In genomic region chr16:8494268-8494667, GRCm38 (mm10) we compare ENCODE assay signal across 8 mouse cellular contexts. TPM values are rescaled to one million over a fixed set of nuclear protein-coding genes. Genes with fewer than 3 reads are reported as not detected.
A peak's percentile ranks its signal among the peaks of the same experiment; 100 is the strongest.
DNase-seq lines count a peak whose midpoint lies in the region; ATAC-seq and TF ChIP-seq lines count a peak whose summit lies in the region.

No protein-coding gene starts in this region.

- 19% methylated on average over 4 of the region's 4 CpGs for WGBS in heart, embryonic 10.5 days
- 24% methylated on average over 4 of the region's 4 CpGs for WGBS in kidney, embryonic 15.5 days
- 17% methylated on average over 4 of the region's 4 CpGs for WGBS in liver, embryonic 13.5 days (ENCODE audit: insufficient replicate concordance)
- 13% methylated on average over 4 of the region's 4 CpGs for WGBS in neural tube, embryonic 15.5 days

- H3K4me3 ChIP-seq in E14TG2a.4 (replicated peaks; ENCODE audit: low read length) = no peak overlapping the region
- no peak overlapping the region for H3K4me3 ChIP-seq in heart, embryonic 10.5 days
- H3K4me3 ChIP-seq in kidney, embryonic 15.5 days (replicated peaks) = no peak overlapping the region
- H3K4me3 ChIP-seq in liver, embryonic 13.5 days (replicated peaks) = no peak overlapping the region
- no peak overlapping the region for H3K4me3 ChIP-seq in neural tube, embryonic 15.5 days (replicated peaks)

- peak overlapping the region; percentile 57; the same call in 1 of the 2 replicates for H3K27ac ChIP-seq in heart, embryonic 10.5 days
- H3K27ac ChIP-seq in kidney, embryonic 15.5 days = no peak overlapping the region
- H3K27ac ChIP-seq in liver, embryonic 13.5 days = no peak overlapping the region
- no peak overlapping the region for H3K27ac ChIP-seq in neural tube, embryonic 15.5 days (replicated peaks)

- H3K4me2 ChIP-seq in kidney, embryonic 15.5 days = no peak overlapping the region
- H3K4me2 ChIP-seq in liver, embryonic 13.5 days = no peak overlapping the region
- no peak overlapping the region for H3K4me2 ChIP-seq in neural tube, embryonic 15.5 days

- peaks cover 12% of the 10 kb centered on the region for H3K9me3 ChIP-seq in E14TG2a.4 (ENCODE audit: low read length)
- no peaks in the 10 kb centered on the region for H3K9me3 ChIP-seq in heart, embryonic 10.5 days
- H3K9me3 ChIP-seq in kidney, embryonic 15.5 days (replicated peaks) = no peaks in the 10 kb centered on the region
- no peaks in the 10 kb centered on the region for H3K9me3 ChIP-seq in liver, embryonic 13.5 days (replicated peaks)
- no peaks in the 10 kb centered on the region for H3K9me3 ChIP-seq in neural tube, embryonic 15.5 days (replicated peaks)

- ATAC-seq in kidney, embryonic 15.5 days (replicated peaks; ENCODE audit: low FRiP score) = 0 out of 2 replicates have a peak, but pooled peaks have one; percentile 34
- ATAC-seq in liver, embryonic 13.5 days (ENCODE audit: low read depth) = no peak
- ATAC-seq in neural tube, embryonic 15.5 days (ENCODE audit: low FRiP score) = 0 out of 2 replicates have a peak, but pooled peaks have one; percentile 40

- peak; percentile 76 for TF ChIP-seq CTCF in E14TG2a.4 (conservative IDR thresholded peaks at IDR 0.05; ENCODE audit: low read length)

- H3K9ac ChIP-seq in kidney, embryonic 15.5 days = no peak overlapping the region
- no peak overlapping the region for H3K9ac ChIP-seq in liver, embryonic 13.5 days
- no peak overlapping the region for H3K9ac ChIP-seq in neural tube, embryonic 15.5 days (replicated peaks)

- peaks cover 23% of the 10 kb centered on the region for H3K4me1 ChIP-seq in E14TG2a.4 (replicated peaks; ENCODE audit: low read depth, low read length)
- no peaks in the 10 kb centered on the region for H3K4me1 ChIP-seq in heart, embryonic 10.5 days
- peaks cover 9% of the 10 kb centered on the region for H3K4me1 ChIP-seq in kidney, embryonic 15.5 days
- no peaks in the 10 kb centered on the region for H3K4me1 ChIP-seq in liver, embryonic 13.5 days (replicated peaks)
- peaks cover 11% of the 10 kb centered on the region for H3K4me1 ChIP-seq in neural tube, embryonic 15.5 days

- peaks cover 20% of the 10 kb centered on the region for H3K36me3 ChIP-seq in E14TG2a.4 (ENCODE audit: insufficient read depth, low read length)
- H3K36me3 ChIP-seq in heart, embryonic 10.5 days = peaks cover 10% of the 10 kb centered on the region; the same call in 1 of the 2 replicates
- H3K36me3 ChIP-seq in kidney, embryonic 15.5 days = peaks cover 6% of the 10 kb centered on the region; the same call in 1 of the 2 replicates
- peaks cover 6% of the 10 kb centered on the region; the same call in 1 of the 2 replicates for H3K36me3 ChIP-seq in liver, embryonic 13.5 days
- no peaks in the 10 kb centered on the region for H3K36me3 ChIP-seq in neural tube, embryonic 15.5 days

- peak; percentile 55 for DNase-seq in adrenal gland, postnatal 25 days
- peak; percentile 71 for DNase-seq in embryo, embryonic 9.5 days (ENCODE audit: extremely low spot score)
- peak; percentile 87 for DNase-seq in heart, embryonic 10.5 days (ENCODE audit: low spot score)
- DNase-seq in liver, embryonic 13.5 days = peak; percentile 46
- peak; percentile 33 for DNase-seq in testis, postnatal 14 days (ENCODE audit: low spot score)

- H3K27me3 ChIP-seq in E14TG2a.4 (ENCODE audit: insufficient read depth, low read length) = no peaks in the 10 kb centered on the region
- H3K27me3 ChIP-seq in heart, embryonic 10.5 days (ENCODE audit: insufficient read depth, poor library complexity, severe bottlenecking) = no peaks in the 10 kb centered on the region
- 0 out of 2 replicates have a peak, but pooled peaks cover 2% of the 10 kb centered on the region for H3K27me3 ChIP-seq in kidney, embryonic 15.5 days
- no peaks in the 10 kb centered on the region for H3K27me3 ChIP-seq in liver, embryonic 13.5 days
- H3K27me3 ChIP-seq in neural tube, embryonic 15.5 days (replicated peaks) = no peaks in the 10 kb centered on the region; the same call in 1 of the 2 replicates

RNA-seq across cellular contexts. Expression of gene Abat, which starts 19.0 kb away (rescaled TPM):
- total RNA-seq in adrenal gland, postnatal 25 days (2021) = 51.9 and 61.8 TPM in 2 replicates
- polyA plus RNA-seq in heart, embryonic 10.5 days (2016; fragmentation: Nextera tagmentation; extraction: Ambion mirVana) = 34.7 and 41.8 TPM in 2 replicates
- 40.4 and 41.4 TPM in 2 replicates for polyA plus RNA-seq in kidney, embryonic 15.5 days (2015; fragmentation: Nextera tagmentation; extraction: Ambion mirVana)
- polyA plus RNA-seq in liver, embryonic 13.5 days (2015; fragmentation: Nextera tagmentation; extraction: Ambion mirVana) = 17.1 and 22.0 TPM in 2 replicates
- 111 TPM in 2 replicates for polyA plus RNA-seq in neural tube, embryonic 15.5 days (2015; fragmentation: Nextera tagmentation; extraction: Ambion mirVana)

RNA-seq across cellular contexts. Expression of gene Mettl22, which starts 23.7 kb away (rescaled TPM):
- 11.7 and 18.3 TPM in 2 replicates for total RNA-seq in adrenal gland, postnatal 25 days (2021)
- 38.0 and 54.3 TPM in 2 replicates for polyA plus RNA-seq in heart, embryonic 10.5 days (2016; fragmentation: Nextera tagmentation; extraction: Ambion mirVana)
- polyA plus RNA-seq in kidney, embryonic 15.5 days (2015; fragmentation: Nextera tagmentation; extraction: Ambion mirVana) = 15.4 and 19.4 TPM in 2 replicates
- polyA plus RNA-seq in liver, embryonic 13.5 days (2015; fragmentation: Nextera tagmentation; extraction: Ambion mirVana) = 7.8 and 9.1 TPM in 2 replicates
- 45.7 and 54.2 TPM in 2 replicates for polyA plus RNA-seq in neural tube, embryonic 15.5 days (2015; fragmentation: Nextera tagmentation; extraction: Ambion mirVana)

Comparison
In these comparisons a context has a peak if more than half of its experiments do, and no peak if none do; other contexts are left out.
1. DNase-seq: peak in every context shown above with its lines; median percentile 87 in heart, embryonic 10.5 days; 71 in embryo, embryonic 9.5 days; 55 in adrenal gland, postnatal 25 days; 46 in liver, embryonic 13.5 days; 33 in testis, postnatal 14 days.